Mouse (Mus musculus) spleen, adult 2 months (tissue): ENCODE data around the gene Vmn1r44.

ENCODE experiments used
- CTCF ChIP-seq: fragments of 200-500 bp; IDR thresholded peaks from 2 replicates; pipeline ENCODE4 v1.5.1; 2011; ENCODE audit warnings: mild to moderate bottlenecking, inconsistent platforms; ENCODE audit not compliant: insufficient read depth, insufficient read length, insufficient replicate concordance; ENCODE audit errors: extremely low read depth
- POLR2A ChIP-seq: fragments of 200-500 bp; IDR thresholded peaks from 2 replicates; pipeline ENCODE4 v1.6.1; 2011; ENCODE audit warnings: low read depth, low read length, inconsistent platforms

- TF ChIP-seq CTCF (no peak), POLR2A (no peak)
These were observed 23.6 kb upstream of the Vmn1r44 start for GRCm38 (mm10) chr6:89859839-89860238.
